Mouse (Mus musculus): ENCODE data around the gene Olfr1206.

Gene Olfr1206

GRCm38 (mm10) chr2:88862931-88863330 lies at the start of gene Olfr1206:
Gene Olfr1206, plus strand, starts transcription at chr2:88863231.
- no peak for DNase-seq

- DNase-seq: no peak
These were observed 48.8 kb upstream of the Olfr1206 start, which contains the start of gene Olfr1202 for GRCm38 (mm10) chr2:88814196-88814595. Gene Olfr1202, plus strand, starts transcription at chr2:88814496.

GRCm38 (mm10) chr2:88829437-88829836 lies 33.6 kb upstream of the Olfr1206 start, which contains the start of gene Olfr1205:
Gene Olfr1205, plus strand, starts transcription at chr2:88829737.
- no peak for DNase-seq

- DNase-seq: no peak
These were observed 24.6 kb upstream of the Olfr1206 start for GRCm38 (mm10) chr2:88838477-88838876.

GRCm38 (mm10) chr2:88848992-88849391 lies 14.0 kb upstream of the Olfr1206 start, which contains the start of gene Olfr1204:
Gene Olfr1204, plus strand, starts transcription at chr2:88849292.
- no peak for DNase-seq

- DNase-seq: no peak
These were observed 39.2 kb downstream of the Olfr1206 start, which contains the start of gene Olfr1208 for GRCm38 (mm10) chr2:88902211-88902610. Gene Olfr1208, minus strand, starts transcription at chr2:88902311.

GRCm38 (mm10) chr2:88915057-88915456 lies 52.0 kb downstream of the Olfr1206 start, which contains the start of gene Olfr1209:
Gene Olfr1209, minus strand, starts transcription at chr2:88915157.
- no peak for DNase-seq
